Mouse (Mus musculus) C2C12 (cell line): ENCODE measurements around the gene Mum1. TPM values are rescaled to one million over a fixed set of nuclear protein-coding genes. Genes with fewer than 3 reads are reported as not detected.
A peak's percentile ranks its signal among the peaks of the same experiment; 100 is the strongest.

ENCODE experiments used
- H3K27me3 ChIP-seq: one replicate; pipeline ENCODE4 v1.6.1; 2011; ENCODE audit not compliant: control insufficient read depth, insufficient read depth, insufficient read length
- H3K36me3 ChIP-seq: one replicate; pipeline ENCODE4 v1.6.1; 2011; ENCODE audit not compliant: control insufficient read depth, insufficient read depth
- H3K4me3 ChIP-seq: one replicate; pipeline ENCODE4 v1.5.1; 2011; ENCODE audit warnings: mild to moderate bottlenecking, control low read depth; ENCODE audit not compliant: poor library complexity, insufficient read depth, severe bottlenecking
- H3K79me2 ChIP-seq: one replicate; pipeline ENCODE4 v1.6.1; 2011; ENCODE audit not compliant: control insufficient read depth, insufficient read depth
- H3K79me3 ChIP-seq: one replicate; pipeline ENCODE4 v1.6.1; 2011; ENCODE audit warnings: low read depth, control low read depth
- H3ac ChIP-seq: one replicate; pipeline ENCODE3; 2011; ENCODE audit warnings: low read depth; ENCODE audit not compliant: control insufficient read depth, insufficient read length
- CEBPB ChIP-seq: IDR thresholded peaks from one replicate; pipeline ENCODE4 v1.6.1; 2011; ENCODE audit warnings: low read depth, mild to moderate bottlenecking, control low read depth, moderate library complexity
- CTCF ChIP-seq: IDR thresholded peaks from one replicate; pipeline ENCODE4 v1.5.1; 2011; ENCODE audit not compliant: control insufficient read depth, insufficient read depth, insufficient read length
- FOSL1 ChIP-seq: IDR thresholded peaks from one replicate; pipeline ENCODE4 v1.8.0; 2011; ENCODE audit warnings: mild to moderate bottlenecking, low read length; ENCODE audit not compliant: poor library complexity, insufficient read depth, severe bottlenecking
- MAX ChIP-seq: IDR thresholded peaks from one replicate; pipeline ENCODE4 v1.6.1; 2011; ENCODE audit warnings: mild to moderate bottlenecking, control low read depth
- MYOD1 ChIP-seq: IDR thresholded peaks from one replicate; pipeline ENCODE4 v1.6.1; 2011; ENCODE audit warnings: low read depth; ENCODE audit not compliant: control insufficient read depth, insufficient read length
- MYOG ChIP-seq: IDR thresholded peaks from one replicate; pipeline ENCODE4 v1.6.1; 2011; ENCODE audit not compliant: control insufficient read depth, insufficient read length; ENCODE audit errors: extremely low read depth
- USF1 ChIP-seq: IDR thresholded peaks from one replicate; pipeline ENCODE4 v1.6.1; 2011; ENCODE audit warnings: low read depth, mild to moderate bottlenecking, control low read depth, moderate library complexity
- microRNA-seq: library from miRNA; unstranded; fragments of <30 nt; microRNA quantifications from one replicate; pipeline ENCODE4, GENCODE M21; 2019; ENCODE audit warnings: borderline microRNAs expressed
- polyA plus RNA-seq: library from polyadenylated mRNA; unstranded; fragments of >200 nt; fragmentation: generic; extraction: Trizol; gene quantifications from one replicate; pipeline ENCODE4 v1.2.1, GENCODE M21; 2012; ENCODE audit warnings: missing spikeins

Mum1 gene
- polyA plus RNA-seq, 1 experiment = 57.7 TPM

- Histone ChIP-seq H3K36me3 (peaks cover 41% of the 10 kb centered on the region), H3K27me3 (peaks cover under 1% of the 10 kb centered on the region), H3K79me3 (peaks cover 17% of the 10 kb centered on the region), H3K4me3 (peak within 1 kb of the TSS; percentile 97), H3ac (peak within 1 kb of the TSS; percentile 74), H3K79me2 (peaks cover 31% of the 10 kb centered on the region)
- peak; percentile 59 for TF ChIP-seq MAX
- peak; percentile 82 for TF ChIP-seq CTCF
- no peak for TF ChIP-seq USF1
- no peak for TF ChIP-seq FOSL1
- no peak for TF ChIP-seq MYOG
- no peak for TF ChIP-seq MYOD1
- TF ChIP-seq CEBPB = peak; percentile 35
Measured at GRCm38 (mm10) chr10:80292251-80293146, 66.3 kb downstream of the Mum1 start, which contains the start of gene Rps15. Gene Rps15 (plus strand): TSS chr10:80292453.

- no peak for TF ChIP-seq USF1
- H3K79me2 ChIP-seq = peaks cover 31% of the 10 kb centered on the region
- H3K4me3 ChIP-seq = peak overlapping the region; percentile 97
- H3ac ChIP-seq = peak overlapping the region; percentile 74
- H3K79me3 ChIP-seq = peaks cover 17% of the 10 kb centered on the region
- peaks cover 7% of the 10 kb centered on the region for H3K27me3 ChIP-seq
- H3K36me3 ChIP-seq = peaks cover 33% of the 10 kb centered on the region
Measured at GRCm38 (mm10) chr10:80293325-80293724, 67.1 kb downstream of the Mum1 start.

Small RNA genes within 50 kb of the gene (microRNA-seq; reads per million reads assigned to microRNA genes)
- 0.92 reads per million, percentile 20 among the genes with 10 or more reads in this experiment for gene Mir6911

Other genes starting within 250 kb of the Mum1 start
- 102 TPM for gene Tmem259, start 242.1 kb upstream of the Mum1 start, polyA plus RNA-seq
- gene Cnn2, start 237.8 kb upstream of the Mum1 start, polyA plus RNA-seq = 437 TPM
- gene Abca7, start 229.9 kb upstream of the Mum1 start, polyA plus RNA-seq = 10.7 TPM
- gene Arhgap45, start 209.8 kb upstream of the Mum1 start, polyA plus RNA-seq = 1.6 TPM
- 269 TPM for gene Polr2e, start 186.6 kb upstream of the Mum1 start, polyA plus RNA-seq
- 964 TPM for gene Gpx4, start 179.3 kb upstream of the Mum1 start, polyA plus RNA-seq
- gene Sbno2, start 120.9 kb upstream of the Mum1 start, polyA plus RNA-seq = 29.4 TPM
- gene Stk11, start 110.6 kb upstream of the Mum1 start, polyA plus RNA-seq = 106 TPM
- gene Atp5d, start 87.8 kb upstream of the Mum1 start, polyA plus RNA-seq = 720 TPM
- gene Cbarp, start 85.6 kb upstream of the Mum1 start, polyA plus RNA-seq = 12.1 TPM
- gene Midn, start 78.2 kb upstream of the Mum1 start, polyA plus RNA-seq = 77.5 TPM
- gene Cirbp, start 60.4 kb upstream of the Mum1 start, polyA plus RNA-seq = 30.9 TPM
- 33.4 TPM for gene 1600002K03Rik, start 53.5 kb upstream of the Mum1 start, polyA plus RNA-seq
- gene Efna2, start 47.0 kb upstream of the Mum1 start, polyA plus RNA-seq = 3.2 TPM
- 288 TPM for gene Ndufs7, start 22.7 kb downstream of the Mum1 start, polyA plus RNA-seq
- 48.3 TPM for gene Gamt, start 34.6 kb downstream of the Mum1 start, polyA plus RNA-seq
- 159 TPM for gene Dazap1, start 35.1 kb downstream of the Mum1 start, polyA plus RNA-seq
- gene Rps15, start 66.0 kb downstream of the Mum1 start, polyA plus RNA-seq = 5,397 TPM
- gene Apc2, start 69.5 kb downstream of the Mum1 start, polyA plus RNA-seq = 0.20 TPM
- gene 2310011J03Rik, start 94.1 kb downstream of the Mum1 start, polyA plus RNA-seq = 62.6 TPM
- gene Pcsk4, start 103.1 kb downstream of the Mum1 start, polyA plus RNA-seq = 3.2 TPM
- gene Reep6, start 103.5 kb downstream of the Mum1 start, polyA plus RNA-seq = 5.9 TPM
- gene Adamtsl5, start 122.0 kb downstream of the Mum1 start, polyA plus RNA-seq = 18.3 TPM
- gene Plk5, start 130.0 kb downstream of the Mum1 start, polyA plus RNA-seq = not detected
- 37.4 TPM for gene Mex3d, start 161.2 kb downstream of the Mum1 start, polyA plus RNA-seq
- gene Mbd3, start 173.1 kb downstream of the Mum1 start, polyA plus RNA-seq = 326 TPM
- gene Uqcr11, start 180.4 kb downstream of the Mum1 start, polyA plus RNA-seq = 1,025 TPM
- gene Tcf3, start 207.2 kb downstream of the Mum1 start, polyA plus RNA-seq = 111 TPM